8 mouse cellular contexts compared by ENCODE assay signal in the genomic region with DNA sequence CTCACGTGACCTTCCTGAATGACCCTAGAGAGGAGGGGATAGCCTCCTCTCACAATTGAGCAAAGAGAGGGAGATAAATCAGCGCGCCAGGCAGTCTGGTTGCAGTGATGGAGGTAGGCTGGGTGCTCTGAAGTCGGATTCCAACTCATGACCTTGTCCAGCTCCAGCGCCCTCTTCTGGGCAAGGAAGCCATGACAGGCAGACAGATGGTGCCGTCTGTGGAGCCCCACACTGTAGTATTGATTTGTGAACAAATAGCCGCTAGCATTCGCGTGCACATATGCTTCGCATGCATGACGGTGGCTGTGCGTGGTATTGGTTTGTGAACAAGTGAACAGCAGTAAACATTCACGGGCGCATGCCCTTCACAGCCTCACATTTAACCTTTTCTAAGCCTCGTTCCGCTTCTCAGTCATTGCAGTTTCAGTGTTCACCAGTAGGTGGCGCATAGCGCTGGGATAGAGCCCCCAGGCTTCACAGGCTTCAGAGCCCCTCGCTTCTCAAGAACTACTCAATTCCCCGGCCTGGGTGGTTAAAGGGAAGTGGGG. TPM values are rescaled to one million over a fixed set of nuclear protein-coding genes. Genes with fewer than 3 reads are reported as not detected.
A peak's percentile ranks its signal among the peaks of the same experiment; 100 is the strongest.
DNase-seq lines count a peak whose midpoint lies in the region; ATAC-seq lines count a peak whose summit lies in the region.

No protein-coding gene starts in this region.

- no peaks in the 10 kb centered on the region for H3K36me3 ChIP-seq in hindbrain, embryonic 15.5 days

- ATAC-seq in hindbrain, embryonic 15.5 days (ENCODE audit: low FRiP score, low read depth) = peak; percentile 87

- no peaks in the 10 kb centered on the region for H3K27me3 ChIP-seq in hindbrain, embryonic 15.5 days

- peak; percentile 67 for DNase-seq in WW6 (ENCODE audit: low read depth, low spot score)
- DNase-seq in cerebellum, postnatal 36 days = peak; percentile 78 to 82
- DNase-seq in frontal cortex, postnatal 36 days (ENCODE audit: low spot score in 2 of 2) = peak; percentile 89 to 92
- DNase-seq in left cerebral cortex, adult 11 months (ENCODE audit: low spot score) = peak; percentile 81
- peak; percentile 93 for DNase-seq in lung, postnatal 36 days
- DNase-seq in retina, postnatal 1 day = peak; percentile 92
- peak; percentile 91 for DNase-seq in thymus, postnatal 4 days

- H3K9ac ChIP-seq in hindbrain, embryonic 15.5 days = 0 out of 2 replicates have a peak overlapping the region, but pooled peaks have one; percentile 3

- no peak overlapping the region for H3K27ac ChIP-seq in hindbrain, embryonic 15.5 days (replicated peaks)

- peak overlapping the region; percentile 50 for H3K4me2 ChIP-seq in hindbrain, embryonic 15.5 days

- H3K4me3 ChIP-seq in hindbrain, embryonic 15.5 days = peak overlapping the region; percentile 36

- WGBS in hindbrain, embryonic 15.5 days = 5% methylated on average over 20 of the region's 20 CpGs

- H3K9me3 ChIP-seq in hindbrain, embryonic 15.5 days = no peaks in the 10 kb centered on the region

- H3K4me1 ChIP-seq in hindbrain, embryonic 15.5 days (replicated peaks) = peaks cover 5% of the 10 kb centered on the region; the same call in 1 of the 2 replicates

RNA-seq across cellular contexts. Expression of a gene that starts 22.8 kb away (rescaled TPM):
- 0.12 TPM in 1 of 2 replicates, not detected in the other for polyA plus RNA-seq in hindbrain, embryonic 15.5 days (2015; fragmentation: Nextera tagmentation; extraction: Ambion mirVana)

RNA-seq across cellular contexts. Expression of a gene that starts 33.5 kb away (rescaled TPM):
- 18.7 and 20.2 TPM in 2 replicates for polyA plus RNA-seq in hindbrain, embryonic 15.5 days (2015; fragmentation: Nextera tagmentation; extraction: Ambion mirVana)

RNA-seq across cellular contexts. Expression of a gene that starts 37.7 kb away (rescaled TPM):
- polyA plus RNA-seq in hindbrain, embryonic 15.5 days (2015; fragmentation: Nextera tagmentation; extraction: Ambion mirVana) = 0.06 TPM in 1 of 2 replicates, not detected in the other
